Mouse (Mus musculus) CD4-positive, CD25-positive, alpha-beta regulatory T cell, adult 4 months (primary cell): Measurements from ENCODE around the gene Vmn2r106. TPM values are rescaled to one million over a fixed set of nuclear protein-coding genes. Genes with fewer than 3 reads are reported as not detected.

Experiments
- ATAC-seq: one replicate; pipeline ENCODE4 v1.8.0; 2017
- polyA plus RNA-seq, 2 experiments: library from polyadenylated mRNA; unstranded; fragments of 100-300 nt; shearing (Covaris generic); gene quantifications; one replicate each; pipeline ENCODE4 v1.2.1; 2017

The Vmn2r106 gene
- not detected for polyA plus RNA-seq

GRCm38 (mm10) chr17:20285453-20285852 lies at the start of gene Vmn2r106:
Gene Vmn2r106, minus strand, starts transcription at chr17:20285553.
- no peak for ATAC-seq

- ATAC-seq = no peak
Measured at GRCm38 (mm10) chr17:20305790-20306189, 20.4 kb upstream of the Vmn2r106 start.

- no peak for ATAC-seq
Measured at GRCm38 (mm10) chr17:20286906-20287305, 1.6 kb upstream of the Vmn2r106 start.

GRCm38 (mm10) chr17:20255522-20255921 lies 29.8 kb downstream of the Vmn2r106 start:
- ATAC-seq = no peak

- ATAC-seq = no peak
Measured at GRCm38 (mm10) chr17:20234952-20235351, 50.4 kb downstream of the Vmn2r106 start, which contains the start of gene Vmn2r105. Gene Vmn2r105, minus strand, starts transcription at chr17:20235052.

Other genes starting within 250 kb of the Vmn2r106 start
- gene Vmn2r104, start 237.2 kb downstream of the Vmn2r106 start, polyA plus RNA-seq = not detected
- gene Fpr-rs7, start 171.3 kb downstream of the Vmn2r106 start, polyA plus RNA-seq = not detected
- gene Fpr-rs6, start 102.5 kb downstream of the Vmn2r106 start, polyA plus RNA-seq = not detected
- gene Vmn2r105, start 50.5 kb downstream of the Vmn2r106 start, polyA plus RNA-seq = not detected
- gene Vmn2r107, start 59.7 kb upstream of the Vmn2r106 start, polyA plus RNA-seq = not detected
- not detected for gene Vmn1r224, start 128.6 kb upstream of the Vmn2r106 start, polyA plus RNA-seq
- not detected for gene Vmn2r108, start 195.8 kb upstream of the Vmn2r106 start, polyA plus RNA-seq
- not detected for gene Vmn1r225, start 212.6 kb upstream of the Vmn2r106 start, polyA plus RNA-seq